ENCODE assay signal across 8 mouse cellular contexts in genomic region chr8:69974806-69975205, GRCm38 (mm10). TPM values are rescaled to one million over a fixed set of nuclear protein-coding genes. Genes with fewer than 3 reads are reported as not detected.
DNase-seq lines count a peak whose midpoint lies in the region; ATAC-seq and TF ChIP-seq lines count a peak whose summit lies in the region.

No protein-coding gene starts in this region.

- no peak for ATAC-seq in heart, embryonic 13.5 days (ENCODE audit: extremely low read depth, insufficient number of reproducible peaks, low FRiP score, low TSS enrichment)
- ATAC-seq in forebrain, postnatal 0 days = no peak
- no peak for ATAC-seq in liver, embryonic 16.5 days (ENCODE audit: low read depth)

- H3K9ac ChIP-seq in heart, embryonic 13.5 days = peak overlapping the region; percentile 95
- peak overlapping the region; percentile 54; the same call in 1 of the 2 replicates for H3K9ac ChIP-seq in forebrain, postnatal 0 days
- H3K9ac ChIP-seq in liver, embryonic 16.5 days (ENCODE audit: low read depth, low read length) = peak overlapping the region; percentile 65

- peaks cover 43% of the 10 kb centered on the region for H3K4me1 ChIP-seq in heart, embryonic 13.5 days
- peaks cover 75% of the 10 kb centered on the region for H3K4me1 ChIP-seq in E14TG2a.4 (replicated peaks; ENCODE audit: low read depth, low read length)
- H3K4me1 ChIP-seq in forebrain, postnatal 0 days (ENCODE audit: insufficient read depth) = peaks cover 2% of the 10 kb centered on the region; the same call in 1 of the 2 replicates
- H3K4me1 ChIP-seq in liver, embryonic 16.5 days (ENCODE audit: control insufficient read depth, low read depth, low read length) = peaks cover 44% of the 10 kb centered on the region

- peak overlapping the region; percentile 88 for H3K4me3 ChIP-seq in heart, embryonic 13.5 days
- peak overlapping the region; percentile 99 for H3K4me3 ChIP-seq in E14TG2a.4 (replicated peaks; ENCODE audit: low read length)
- peak overlapping the region; percentile 86 for H3K4me3 ChIP-seq in forebrain, postnatal 0 days (ENCODE audit: low read depth, low read length)
- H3K4me3 ChIP-seq in liver, embryonic 16.5 days (ENCODE audit: low read depth, low read length) = peak overlapping the region; percentile 96

- H3K9me3 ChIP-seq in heart, embryonic 13.5 days = no peaks in the 10 kb centered on the region
- no peaks in the 10 kb centered on the region for H3K9me3 ChIP-seq in E14TG2a.4 (ENCODE audit: low read length)
- H3K9me3 ChIP-seq in forebrain, postnatal 0 days (ENCODE audit: low read length) = no peaks in the 10 kb centered on the region
- no peaks in the 10 kb centered on the region for H3K9me3 ChIP-seq in liver, embryonic 16.5 days (replicated peaks; ENCODE audit: control insufficient read depth, low read length)

- H3K27ac ChIP-seq in heart, embryonic 13.5 days (replicated peaks) = peak overlapping the region; percentile 88
- 0 out of 2 replicates have a peak overlapping the region, but pooled peaks have one; percentile 35 for H3K27ac ChIP-seq in forebrain, postnatal 0 days (ENCODE audit: low read depth, low read length)
- H3K27ac ChIP-seq in liver, embryonic 16.5 days (ENCODE audit: low read length) = peak overlapping the region; percentile 95

- TF ChIP-seq CTCF in E14TG2a.4 (conservative IDR thresholded peaks at IDR 0.05; ENCODE audit: low read length) = no peak
- TF ChIP-seq CTCF in forebrain, postnatal 0 days (IDR thresholded peaks at IDR 0.05; ENCODE audit: low read depth) = no peak

- DNase-seq in heart, postnatal 4 days = no peak
- DNase-seq in forebrain, postnatal 0 days = no peak
- DNase-seq in ovary, postnatal 10 days (ENCODE audit: low spot score) = no peak
- DNase-seq in urinary bladder, postnatal 25 days (ENCODE audit: low spot score) = no peak
- no peak for DNase-seq in adrenal gland, postnatal 25 days

- H3K27me3 ChIP-seq in heart, embryonic 13.5 days (replicated peaks) = no peaks in the 10 kb centered on the region
- no peaks in the 10 kb centered on the region for H3K27me3 ChIP-seq in E14TG2a.4 (ENCODE audit: insufficient read depth, low read length)
- no peaks in the 10 kb centered on the region for H3K27me3 ChIP-seq in forebrain, postnatal 0 days (ENCODE audit: insufficient read depth, low read length)
- no peaks in the 10 kb centered on the region for H3K27me3 ChIP-seq in liver, embryonic 16.5 days (ENCODE audit: control insufficient read depth, insufficient read depth, low read depth, low read length)

- 39% methylated on average over 5 of the region's 5 CpGs for WGBS in heart, embryonic 13.5 days
- 42% methylated on average over 5 of the region's 5 CpGs for WGBS in forebrain, postnatal 0 days
- 36% methylated on average over 5 of the region's 5 CpGs for WGBS in liver, embryonic 16.5 days (ENCODE audit: insufficient replicate concordance)

- H3K4me2 ChIP-seq in heart, embryonic 13.5 days = peak overlapping the region; percentile 90
- H3K4me2 ChIP-seq in forebrain, postnatal 0 days (ENCODE audit: low read depth) = peak overlapping the region; percentile 90
- peak overlapping the region; percentile 94 for H3K4me2 ChIP-seq in liver, embryonic 16.5 days (ENCODE audit: low read depth, low read length)

- no peaks in the 10 kb centered on the region for H3K36me3 ChIP-seq in heart, embryonic 13.5 days
- peaks cover 44% of the 10 kb centered on the region for H3K36me3 ChIP-seq in E14TG2a.4 (ENCODE audit: insufficient read depth, low read length)
- no peaks in the 10 kb centered on the region for H3K36me3 ChIP-seq in forebrain, postnatal 0 days (ENCODE audit: insufficient read depth)
- H3K36me3 ChIP-seq in liver, embryonic 16.5 days (ENCODE audit: control insufficient read depth, insufficient read depth) = no peaks in the 10 kb centered on the region

RNA-seq across cellular contexts. Expression of gene Gatad2a, which starts 21.4 kb away (rescaled TPM):
- polyA plus RNA-seq in heart, embryonic 13.5 days (2015; fragmentation: Nextera tagmentation; extraction: Ambion mirVana) = 27.3 and 29.9 TPM in 2 replicates
- total RNA-seq in heart, postnatal 4 days (2021) = 10 to 100 TPM; 75.9 to 79.5 TPM
- total RNA-seq in forebrain, postnatal 0 days (2014; rRNA removed) = 22.9 and 27.8 TPM in 2 replicates
- 21.7 and 24.9 TPM in 2 replicates for polyA plus RNA-seq in forebrain, postnatal 0 days (2015; fragmentation: Nextera tagmentation; extraction: Ambion mirVana)
- polyA plus RNA-seq in liver, embryonic 16.5 days (2015; fragmentation: Nextera tagmentation; extraction: Ambion mirVana) = 17.2 and 18.9 TPM in 2 replicates
- total RNA-seq in adrenal gland, postnatal 25 days (2021) = 95.6 and 104 TPM in 2 replicates

Comparison
In these comparisons a context has a peak if more than half of its experiments do, and no peak if none do; other contexts are left out.
1. H3K27ac ChIP-seq: peak in every context shown above with its lines; median percentile 95 in liver, embryonic 16.5 days; 88 in heart, embryonic 13.5 days; 35 in forebrain, postnatal 0 days.